ENCODE assay signal across 11 mouse cellular contexts in genomic region chr15:96491421-96491820, GRCm38 (mm10). TPM values are rescaled to one million over a fixed set of nuclear protein-coding genes. Genes with fewer than 3 reads are reported as not detected.
DNase-seq lines count a peak whose midpoint lies in the region; ATAC-seq and TF ChIP-seq lines count a peak whose summit lies in the region.
"Had no signal": no experiment of that assay in that cellular context is flagged by ENCODE, and none has a peak within 500 bp of the region (broad histone marks: within the 10 kb centered on the region; RNA-seq: fewer than 3 reads in every experiment).

No protein-coding gene starts in this region.

- no peaks in the 10 kb centered on the region for H3K9me3 ChIP-seq in heart, embryonic 10.5 days
- no peaks in the 10 kb centered on the region for H3K9me3 ChIP-seq in stomach, embryonic 14.5 days (ENCODE audit: control insufficient read depth, low read depth, low read length)
- no peaks in the 10 kb centered on the region for H3K9me3 ChIP-seq in stomach, postnatal 0 days (ENCODE audit: control insufficient read depth, low read length)
- no peaks in the 10 kb centered on the region for H3K9me3 ChIP-seq in kidney, postnatal 0 days (replicated peaks; ENCODE audit: low read length)

- no peak overlapping the region for H3K4me2 ChIP-seq in stomach, embryonic 14.5 days (replicated peaks; ENCODE audit: low read depth, low read length)
- H3K4me2 ChIP-seq in stomach, postnatal 0 days (replicated peaks; ENCODE audit: low read depth): no peak overlapping the region
- H3K4me2 ChIP-seq in kidney, postnatal 0 days (ENCODE audit: low read length): no peak overlapping the region

- no peaks in the 10 kb centered on the region for H3K27me3 ChIP-seq in heart, embryonic 10.5 days (ENCODE audit: insufficient read depth, poor library complexity, severe bottlenecking)
- no peaks in the 10 kb centered on the region for H3K27me3 ChIP-seq in stomach, embryonic 14.5 days (ENCODE audit: control insufficient read depth, insufficient read depth, low read length)
- H3K27me3 ChIP-seq in stomach, postnatal 0 days (ENCODE audit: control insufficient read depth, insufficient read depth, low read length): no peaks in the 10 kb centered on the region
- H3K27me3 ChIP-seq in kidney, postnatal 0 days (ENCODE audit: insufficient read depth, low read length): no peaks in the 10 kb centered on the region

- H3K27ac ChIP-seq in heart, embryonic 10.5 days: peak overlapping the region; percentile 69
- H3K27ac ChIP-seq in stomach, embryonic 14.5 days (ENCODE audit: low read length): peak overlapping the region; percentile 46; the same call in 1 of the 2 replicates
- H3K27ac ChIP-seq in stomach, postnatal 0 days (replicated peaks): no peak overlapping the region
- peak overlapping the region; percentile 72 for H3K27ac ChIP-seq in kidney, postnatal 0 days

- 24% methylated on average over 3 of the region's 3 CpGs for WGBS in heart, embryonic 10.5 days
- WGBS in stomach, embryonic 14.5 days: 15% methylated on average over 3 of the region's 3 CpGs
- 34% methylated on average over 3 of the region's 3 CpGs for WGBS in stomach, postnatal 0 days
- WGBS in kidney, postnatal 0 days: 21% methylated on average over 3 of the region's 3 CpGs

- peaks cover 22% of the 10 kb centered on the region for H3K4me1 ChIP-seq in heart, embryonic 10.5 days
- H3K4me1 ChIP-seq in stomach, embryonic 14.5 days (ENCODE audit: control insufficient read depth, insufficient read depth, low read length): peaks cover 7% of the 10 kb centered on the region; the same call in 1 of the 2 replicates
- no peaks in the 10 kb centered on the region for H3K4me1 ChIP-seq in stomach, postnatal 0 days (replicated peaks; ENCODE audit: control insufficient read depth, insufficient read depth)
- H3K4me1 ChIP-seq in kidney, postnatal 0 days (replicated peaks; ENCODE audit: insufficient read depth, low read length): no peaks in the 10 kb centered on the region

- 0 out of 2 replicates have a peak, but pooled peaks cover 3% of the 10 kb centered on the region for H3K36me3 ChIP-seq in heart, embryonic 10.5 days
- no peaks in the 10 kb centered on the region for H3K36me3 ChIP-seq in stomach, embryonic 14.5 days (ENCODE audit: control insufficient read depth, insufficient read depth, low read length)
- H3K36me3 ChIP-seq in stomach, postnatal 0 days (ENCODE audit: control insufficient read depth, insufficient read depth, low read length): no peaks in the 10 kb centered on the region
- H3K36me3 ChIP-seq in kidney, postnatal 0 days (ENCODE audit: insufficient read depth, low read length): no peaks in the 10 kb centered on the region

- H3K4me3 ChIP-seq in heart, embryonic 10.5 days: no peak overlapping the region
- no peak overlapping the region for H3K4me3 ChIP-seq in stomach, embryonic 14.5 days (ENCODE audit: low read depth, low read length)
- H3K4me3 ChIP-seq in stomach, postnatal 0 days (ENCODE audit: low read depth, low read length): no peak overlapping the region
- H3K4me3 ChIP-seq in kidney, postnatal 0 days (replicated peaks; ENCODE audit: low read depth, low read length): no peak overlapping the region

- no peak for ATAC-seq in stomach, embryonic 14.5 days (ENCODE audit: insufficient number of reproducible peaks, insufficient read depth, low FRiP score, low read depth)
- ATAC-seq in stomach, postnatal 0 days (ENCODE audit: low FRiP score, low TSS enrichment): no peak
- ATAC-seq in kidney, postnatal 0 days (replicated peaks; ENCODE audit: low FRiP score, low read depth): no peak; the same call in 1 of the 2 replicates
- ATAC-seq: forebrain, postnatal 0 days had no signal

- no peak overlapping the region for H3K9ac ChIP-seq in stomach, embryonic 14.5 days (replicated peaks; ENCODE audit: low read depth, low read length)
- H3K9ac ChIP-seq in stomach, postnatal 0 days (ENCODE audit: low read length): no peak overlapping the region
- H3K9ac ChIP-seq in kidney, postnatal 0 days (ENCODE audit: low read depth, low read length): no peak overlapping the region
- H3K9ac ChIP-seq: forebrain, postnatal 0 days had no signal

- no peak for TF ChIP-seq EP300 in stomach, postnatal 0 days (optimal IDR thresholded peaks at IDR 0.05)

- no peak for TF ChIP-seq CTCF in stomach, postnatal 0 days (IDR thresholded peaks at IDR 0.05; ENCODE audit: low read depth)
- TF ChIP-seq CTCF in kidney, postnatal 0 days (IDR thresholded peaks at IDR 0.05; ENCODE audit: low read depth): no peak

- no peak for DNase-seq in heart, embryonic 10.5 days (ENCODE audit: low spot score)
- no peak for DNase-seq in heart, postnatal 10 days
- no peak for DNase-seq in stomach, postnatal 0 days (ENCODE audit: low spot score)
- peak; percentile 38 for DNase-seq in kidney, postnatal 0 days (ENCODE audit: low spot score)
- DNase-seq in spleen, postnatal 4 days (ENCODE audit: low spot score in 2 of 2): no peak
- DNase-seq in right cerebral cortex, postnatal 14 days: no peak
- DNase-seq in frontal cortex, postnatal 10 days (ENCODE audit: low spot score in 2 of 2): no peak
- DNase-seq: cerebellum, postnatal 25 days; thymus, postnatal 4 days had no signal

- intact Hi-C loops in heart, postnatal 10 days (cut with DNase I): no loop called here

RNA-seq across cellular contexts. Expression of gene Scaf11, which starts 30.8 kb away (rescaled TPM):
- 77.2 and 93.0 TPM in 2 replicates for polyA plus RNA-seq in heart, embryonic 10.5 days (2016; fragmentation: Nextera tagmentation; extraction: Ambion mirVana)
- 10 to 100 TPM; 59.1 to 59.6 TPM for total RNA-seq in heart, postnatal 10 days (2021)
- polyA plus RNA-seq in stomach, embryonic 14.5 days (2014; fragmentation: Nextera tagmentation; extraction: Ambion mirVana): 99.5 and 105 TPM in 2 replicates
- 44.1 and 47.4 TPM in 2 replicates for polyA plus RNA-seq in stomach, postnatal 0 days (2015; fragmentation: Nextera tagmentation; extraction: Ambion mirVana)
- polyA plus RNA-seq in kidney, postnatal 0 days (2015; fragmentation: Nextera tagmentation; extraction: Ambion mirVana): 80.0 and 81.5 TPM in 2 replicates
